Mouse (Mus musculus) midbrain, embryonic 16.5 days (tissue): ENCODE data around the gene Fbln1. TPM values are rescaled to one million over a fixed set of nuclear protein-coding genes. Genes with fewer than 3 reads are reported as not detected.

ENCODE experiments used
- ATAC-seq: fragments of 200-750 bp; cut with Nextera tagmentation; 2 replicates; pipeline ENCODE4 v1.8.0; 2017; ENCODE audit warnings: moderate TSS enrichment
- H3K27ac ChIP-seq: fragments of 300-500 bp; sonication (generic); 2 replicates; pipeline ENCODE4 v1.5.1; 2014; ENCODE audit warnings: mild to moderate bottlenecking, low read length, mixed read lengths
- H3K27me3 ChIP-seq: fragments of 300-500 bp; sonication (generic); 2 replicates; pipeline ENCODE4 v1.6.1; 2014; ENCODE audit warnings: low read depth, low read length, mixed read lengths; ENCODE audit not compliant: control insufficient read depth, insufficient read depth
- H3K36me3 ChIP-seq: fragments of 300-500 bp; sonication (generic); 2 replicates; pipeline ENCODE4 v1.6.1; 2014; ENCODE audit warnings: mild to moderate bottlenecking, low read length, moderate library complexity, mixed read lengths; ENCODE audit not compliant: control insufficient read depth, insufficient read depth
- H3K4me1 ChIP-seq: fragments of 300-500 bp; sonication (generic); 2 replicates; pipeline ENCODE4 v1.6.1; 2014; ENCODE audit warnings: mild to moderate bottlenecking, low read length, mixed read lengths; ENCODE audit not compliant: control insufficient read depth, insufficient read depth
- H3K4me2 ChIP-seq: fragments of 300-500 bp; sonication (generic); 2 replicates; pipeline ENCODE4 v1.6.1; 2014; ENCODE audit warnings: mild to moderate bottlenecking, low read length, mixed read lengths
- H3K4me3 ChIP-seq: fragments of 300-500 bp; sonication (generic); 2 replicates; pipeline ENCODE4 v1.5.1; 2014; ENCODE audit warnings: low read depth, mild to moderate bottlenecking, low read length, moderate library complexity, mixed read lengths
- H3K9ac ChIP-seq: fragments of 300-500 bp; sonication (generic); 2 replicates; pipeline ENCODE4 v1.6.1; 2014; ENCODE audit warnings: low read depth, low read length, mixed read lengths
- H3K9me3 ChIP-seq: fragments of 300-500 bp; sonication (generic); replicated peaks from 2 replicates; pipeline ENCODE4 v1.6.1; 2014; ENCODE audit warnings: mild to moderate bottlenecking, low read length, mixed read lengths; ENCODE audit not compliant: control insufficient read depth, poor library complexity, severe bottlenecking
- WGBS: fragments of 180-500 bp; shearing (Covaris S2); extraction: QIAGEN DNeasy Blood & Tissue Kit; methylation state at CpG from one replicate; pipeline ENCODE4 v1.1.7; 2014; 5-methylcytosine and 5-hydroxymethylcytosine counted together
- polyA plus RNA-seq: library from polyadenylated mRNA; unstranded; fragments of >200 nt; fragmentation: Nextera tagmentation; extraction: Ambion mirVana; gene quantifications from 2 replicates; pipeline ENCODE4 v1.2.1, GENCODE M21; 2015

The Fbln1 gene
- polyA plus RNA-seq, 1 experiment from 2014 or later: 41.1 TPM

GRCm38 (mm10) chr15:85240086-85240485 is 34.3 kb downstream of the Fbln1 start:
- 98% methylated on average over 4 of the region's 4 CpGs for WGBS
- Histone ChIP-seq H3K4me2 (no peak overlapping the region), H3K9me3 (no peaks in the 10 kb centered on the region), H3K27ac (no peak overlapping the region), H3K4me1 (no peaks in the 10 kb centered on the region), H3K27me3 (no peaks in the 10 kb centered on the region), H3K4me3 (no peak overlapping the region), H3K9ac (no peak overlapping the region), H3K36me3 (no peaks in the 10 kb centered on the region)
- ATAC-seq: no peak

GRCm38 (mm10) chr15:85241856-85242255 is 36.1 kb downstream of the Fbln1 start:
- Histone ChIP-seq H3K4me2 (no peak overlapping the region), H3K4me1 (no peaks in the 10 kb centered on the region), H3K9me3 (no peaks in the 10 kb centered on the region), H3K4me3 (no peak overlapping the region), H3K27me3 (no peaks in the 10 kb centered on the region), H3K27ac (no peak overlapping the region), H3K9ac (no peak overlapping the region), H3K36me3 (no peaks in the 10 kb centered on the region)
- 91% methylated on average over 7 of the region's 7 CpGs for WGBS
- ATAC-seq: no peak

- no peak for ATAC-seq
- no peaks in the 10 kb centered on the region for H3K27me3 ChIP-seq
- WGBS: 96% methylated on average over 13 of the region's 13 CpGs
- H3K9me3 ChIP-seq: no peaks in the 10 kb centered on the region
- H3K4me2 ChIP-seq: no peak overlapping the region
- no peaks in the 10 kb centered on the region for H3K4me1 ChIP-seq
- H3K9ac ChIP-seq: no peak overlapping the region
- no peak overlapping the region for H3K27ac ChIP-seq
- H3K4me3 ChIP-seq: no peak overlapping the region
- H3K36me3 ChIP-seq: no peaks in the 10 kb centered on the region
Measured at GRCm38 (mm10) chr15:85244414-85245161, 38.8 kb downstream of the Fbln1 start.

GRCm38 (mm10) chr15:85245241-85246010 is 39.7 kb downstream of the Fbln1 start:
- no peak overlapping the region for H3K4me2 ChIP-seq
- no peak overlapping the region for H3K27ac ChIP-seq
- no peak overlapping the region for H3K4me3 ChIP-seq
- H3K4me1 ChIP-seq: no peaks in the 10 kb centered on the region
- H3K9me3 ChIP-seq: no peaks in the 10 kb centered on the region
- H3K36me3 ChIP-seq: no peaks in the 10 kb centered on the region
- H3K9ac ChIP-seq: no peak overlapping the region
- 90% methylated on average over 5 of the region's 5 CpGs for whole genome bisulfite sequencing
- ATAC-seq: no peak
- no peaks in the 10 kb centered on the region for H3K27me3 ChIP-seq

GRCm38 (mm10) chr15:85246016-85246415 is 40.3 kb downstream of the Fbln1 start:
- WGBS: 90% methylated on average over 5 of the region's 5 CpGs
- H3K4me1 ChIP-seq: no peaks in the 10 kb centered on the region
- H3K4me2 ChIP-seq: no peak overlapping the region

GRCm38 (mm10) chr15:85246936-85247335 is 41.2 kb downstream of the Fbln1 start:
- 78% methylated on average over 6 of the region's 6 CpGs for WGBS
- ATAC-seq: no peak
- Histone ChIP-seq H3K4me3 (no peak overlapping the region), H3K4me1 (no peaks in the 10 kb centered on the region), H3K27ac (no peak overlapping the region), H3K9me3 (no peaks in the 10 kb centered on the region), H3K9ac (no peak overlapping the region), H3K27me3 (no peaks in the 10 kb centered on the region), H3K4me2 (no peak overlapping the region), H3K36me3 (no peaks in the 10 kb centered on the region)

More at GRCm38 (mm10) chr15:85246016-85246415, 40.3 kb downstream of the Fbln1 start:
- no peak overlapping the region for H3K27ac ChIP-seq
- no peak for ATAC-seq
- H3K9me3 ChIP-seq: no peaks in the 10 kb centered on the region
- no peaks in the 10 kb centered on the region for H3K36me3 ChIP-seq
- no peaks in the 10 kb centered on the region for H3K27me3 ChIP-seq
- H3K4me3 ChIP-seq: no peak overlapping the region
- H3K9ac ChIP-seq: no peak overlapping the region

GRCm38 (mm10) chr15:85248311-85248710 is 42.6 kb downstream of the Fbln1 start:
- Histone ChIP-seq H3K27me3 (no peaks in the 10 kb centered on the region), H3K9ac (no peak overlapping the region), H3K36me3 (no peaks in the 10 kb centered on the region), H3K4me1 (no peaks in the 10 kb centered on the region), H3K9me3 (no peaks in the 10 kb centered on the region), H3K27ac (no peak overlapping the region), H3K4me3 (no peak overlapping the region), H3K4me2 (no peak overlapping the region)
- WGBS: 90% methylated on average over 5 of the region's 5 CpGs
- ATAC-seq: no peak

GRCm38 (mm10) chr15:85249252-85249651 is 43.5 kb downstream of the Fbln1 start:
- no peak overlapping the region for H3K4me2 ChIP-seq
- H3K4me3 ChIP-seq: no peak overlapping the region
- 0 out of 2 replicates have a peak, but pooled peaks have one; percentile 21 for ATAC-seq
- H3K27me3 ChIP-seq: no peaks in the 10 kb centered on the region
- no peak overlapping the region for H3K9ac ChIP-seq
- no peaks in the 10 kb centered on the region for H3K9me3 ChIP-seq
- no peak overlapping the region for H3K27ac ChIP-seq
- H3K36me3 ChIP-seq: no peaks in the 10 kb centered on the region
- H3K4me1 ChIP-seq: no peaks in the 10 kb centered on the region
- 46% methylated on average over 5 of the region's 5 CpGs for WGBS

GRCm38 (mm10) chr15:85250436-85250835 is 44.7 kb downstream of the Fbln1 start:
- H3K4me3 ChIP-seq: no peak overlapping the region
- H3K9me3 ChIP-seq: no peaks in the 10 kb centered on the region
- H3K27ac ChIP-seq: no peak overlapping the region
- 93% methylated on average over 2 of the region's 2 CpGs for WGBS
- no peak overlapping the region for H3K4me2 ChIP-seq
- no peaks in the 10 kb centered on the region for H3K36me3 ChIP-seq
- no peak overlapping the region for H3K9ac ChIP-seq
- no peak for ATAC-seq
- H3K4me1 ChIP-seq: no peaks in the 10 kb centered on the region
- no peaks in the 10 kb centered on the region for H3K27me3 ChIP-seq
